Mouse (Mus musculus) heart, postnatal 0 days (tissue): ENCODE results near the gene Spag4.
"Not testable (repeated sequence)": the region's sequence is repeated elsewhere in the genome, so short reads cannot be mapped to it uniquely, and the experiment has no call there.

Source experiments
- CTCF ChIP-seq: IDR thresholded peaks from 2 replicates; pipeline ENCODE4 v1.5.1; 2016; ENCODE audit warnings: antibody characterized with exemption, control low read depth, low read depth
- EP300 ChIP-seq: IDR thresholded peaks from 2 replicates; pipeline ENCODE4 v1.6.1; 2016; ENCODE audit warnings: antibody characterized with exemption, low read depth

GRCm38 (mm10) chr2:156112080-156112423 is 47.1 kb downstream of the Spag4 start:
- TF ChIP-seq EP300, CTCF: not testable (repeated sequence)
